Mouse (Mus musculus): Measurements from ENCODE around the gene Epb41l4b. TPM values are rescaled to one million over a fixed set of nuclear protein-coding genes. Genes with fewer than 3 reads are reported as not detected.

The Epb41l4b gene
- polyA plus RNA-seq, 1 experiment: not detected

- TF ChIP-seq CTCF (IDR thresholded peaks at IDR 0.05; ENCODE audit: insufficient read depth, low read depth, low read length) (no peak), POLR2A (IDR thresholded peaks at IDR 0.05; ENCODE audit: insufficient read depth, low read depth, low read length) (no peak)
- no peak overlapping the region for H3K4me3 ChIP-seq (ENCODE audit: insufficient read depth, low read depth, low read length)
- H3K4me1 ChIP-seq (ENCODE audit: control insufficient read depth, insufficient read depth, low read length): peaks cover 4% of the 10 kb centered on the region; the same call in 1 of the 2 replicates
- H3K27ac ChIP-seq (ENCODE audit: insufficient read depth, low read depth, low read length): no peak overlapping the region
- WGBS: 39% methylated on average over 7 of the region's 7 CpGs
Observed at GRCm38 (mm10) chr4:57160571-57160970, 17.3 kb upstream of the Epb41l4b start.

GRCm38 (mm10) chr4:57156549-57157169 lies 13.4 kb upstream of the Epb41l4b start:
- H3K4me1 ChIP-seq (ENCODE audit: control insufficient read depth, insufficient read depth, low read length): peaks cover 11% of the 10 kb centered on the region
- no peak overlapping the region for H3K4me3 ChIP-seq (ENCODE audit: insufficient read depth, low read depth, low read length)
- H3K27ac ChIP-seq (ENCODE audit: insufficient read depth, low read depth, low read length): no peak overlapping the region
- 71% methylated on average over 8 of the region's 8 CpGs for WGBS
- TF ChIP-seq POLR2A (IDR thresholded peaks at IDR 0.05; ENCODE audit: insufficient read depth, low read depth, low read length): no peak
- no peak for TF ChIP-seq CTCF (IDR thresholded peaks at IDR 0.05; ENCODE audit: insufficient read depth, low read depth, low read length)

DNA sequence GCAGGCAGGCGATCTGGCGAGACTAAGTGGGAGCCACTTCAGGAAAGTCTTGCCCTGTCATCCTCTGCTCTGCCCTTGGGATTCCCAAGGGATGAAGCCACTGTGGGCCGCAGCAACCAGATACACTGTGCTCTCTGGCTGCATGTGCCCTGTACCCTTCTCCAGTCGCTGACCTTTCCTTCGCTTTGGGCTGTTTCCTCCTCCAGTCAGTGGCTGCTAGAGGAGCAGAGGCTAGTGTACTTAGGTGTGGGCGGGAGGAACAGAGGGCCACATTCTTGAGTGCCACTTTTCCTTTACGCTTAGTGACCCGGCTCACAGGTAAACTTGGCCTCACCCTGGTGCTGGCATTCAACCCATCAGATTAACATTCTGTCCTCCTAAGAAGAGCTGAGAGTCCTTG lies 10.6 kb upstream of the Epb41l4b start:
- Histone ChIP-seq H3K27ac (ENCODE audit: insufficient read depth, low read depth, low read length) (no peak overlapping the region), H3K4me3 (ENCODE audit: insufficient read depth, low read depth, low read length) (no peak overlapping the region), H3K4me1 (ENCODE audit: control insufficient read depth, insufficient read depth, low read length) (peaks cover 7% of the 10 kb centered on the region)
- 50% methylated on average over 8 of the region's 8 CpGs for WGBS
- no peak for TF ChIP-seq CTCF (IDR thresholded peaks at IDR 0.05; ENCODE audit: insufficient read depth, low read depth, low read length)
- no peak for TF ChIP-seq POLR2A (IDR thresholded peaks at IDR 0.05; ENCODE audit: insufficient read depth, low read depth, low read length)

- TF ChIP-seq POLR2A (IDR thresholded peaks at IDR 0.05; ENCODE audit: insufficient read depth, low read depth, low read length) (no peak), CTCF (IDR thresholded peaks at IDR 0.05; ENCODE audit: insufficient read depth, low read depth, low read length) (no peak)
- WGBS: 7% methylated on average over 9 of the region's 9 CpGs
- peaks cover 7% of the 10 kb centered on the region for H3K4me1 ChIP-seq (ENCODE audit: control insufficient read depth, insufficient read depth, low read length)
- no peak overlapping the region for H3K27ac ChIP-seq (ENCODE audit: insufficient read depth, low read depth, low read length)
- no peak overlapping the region; the same call in 1 of the 2 replicates for H3K4me3 ChIP-seq (ENCODE audit: insufficient read depth, low read depth, low read length)
Observed at GRCm38 (mm10) chr4:57153068-57153835, 10.0 kb upstream of the Epb41l4b start.

DNA sequence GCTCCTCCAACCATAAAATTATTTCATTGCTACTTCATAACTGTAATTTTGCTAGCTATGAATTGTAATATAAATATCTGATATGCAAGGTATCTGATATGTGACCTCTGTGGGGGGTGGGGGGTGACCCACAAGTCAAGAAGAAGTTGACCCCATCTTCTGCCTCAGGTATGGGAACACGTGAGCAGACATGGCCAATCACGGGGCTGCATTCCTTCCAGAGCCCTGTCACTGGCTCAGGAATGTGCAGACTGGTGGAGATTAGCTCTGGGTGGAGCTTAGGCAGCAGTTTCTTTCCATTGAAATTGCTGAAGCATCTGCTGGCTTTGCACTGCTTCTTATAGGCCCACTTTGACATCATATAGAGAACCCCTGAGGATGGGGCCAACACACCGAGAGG lies 4.9 kb upstream of the Epb41l4b start:
- TF ChIP-seq POLR2A (IDR thresholded peaks at IDR 0.05; ENCODE audit: insufficient read depth, low read depth, low read length) (no peak), CTCF (IDR thresholded peaks at IDR 0.05; ENCODE audit: insufficient read depth, low read depth, low read length) (no peak)
- Histone ChIP-seq H3K4me3 (ENCODE audit: insufficient read depth, low read depth, low read length) (no peak overlapping the region), H3K27ac (ENCODE audit: insufficient read depth, low read depth, low read length) (no peak overlapping the region), H3K4me1 (ENCODE audit: control insufficient read depth, insufficient read depth, low read length) (no peaks in the 10 kb centered on the region)
- 75% methylated on average over 3 of the region's 3 CpGs for WGBS

- H3K4me1 ChIP-seq (ENCODE audit: control insufficient read depth, insufficient read depth, low read length): peaks cover 25% of the 10 kb centered on the region
- no peak overlapping the region for H3K27ac ChIP-seq (ENCODE audit: insufficient read depth, low read depth, low read length)
- H3K4me3 ChIP-seq (ENCODE audit: insufficient read depth, low read depth, low read length): peak overlapping the region; percentile 97
- no peak for TF ChIP-seq CTCF (IDR thresholded peaks at IDR 0.05; ENCODE audit: insufficient read depth, low read depth, low read length)
- no peak for TF ChIP-seq POLR2A (IDR thresholded peaks at IDR 0.05; ENCODE audit: insufficient read depth, low read depth, low read length)
- 3% methylated on average over 43 of the region's 43 CpGs for WGBS
Observed at GRCm38 (mm10) chr4:57142374-57143025, 737 bp downstream of the Epb41l4b start.

- peak overlapping the region; percentile 97 for H3K4me3 ChIP-seq (ENCODE audit: insufficient read depth, low read depth, low read length)
- WGBS: 24% methylated on average over 26 of the region's 26 CpGs
- peaks cover 27% of the 10 kb centered on the region for H3K4me1 ChIP-seq (ENCODE audit: control insufficient read depth, insufficient read depth, low read length)
- no peak overlapping the region for H3K27ac ChIP-seq (ENCODE audit: insufficient read depth, low read depth, low read length)
- TF ChIP-seq CTCF (IDR thresholded peaks at IDR 0.05; ENCODE audit: insufficient read depth, low read depth, low read length): no peak
- no peak for TF ChIP-seq POLR2A (IDR thresholded peaks at IDR 0.05; ENCODE audit: insufficient read depth, low read depth, low read length)
Observed at GRCm38 (mm10) chr4:57141908-57142361, 1.3 kb downstream of the Epb41l4b start.

- no peak overlapping the region for H3K27ac ChIP-seq (ENCODE audit: insufficient read depth, low read depth, low read length)
- H3K4me3 ChIP-seq (ENCODE audit: insufficient read depth, low read depth, low read length): peak overlapping the region; percentile 28; the same call in 1 of the 2 replicates
- 48% methylated on average over 15 of the region's 15 CpGs for WGBS
- peaks cover 27% of the 10 kb centered on the region for H3K4me1 ChIP-seq (ENCODE audit: control insufficient read depth, insufficient read depth, low read length)
- no peak for TF ChIP-seq CTCF (IDR thresholded peaks at IDR 0.05; ENCODE audit: insufficient read depth, low read depth, low read length)
- TF ChIP-seq POLR2A (IDR thresholded peaks at IDR 0.05; ENCODE audit: insufficient read depth, low read depth, low read length): no peak
Observed at GRCm38 (mm10) chr4:57140992-57141717, 2.1 kb downstream of the Epb41l4b start.

Data from olfactory bulb, adult 2 months (tissue).